Mouse (Mus musculus) bone marrow macrophage, adult 2 months (primary cell): Measurements from ENCODE around the gene Scgb2b27.

ENCODE experiments used
- CTCF ChIP-seq: IDR thresholded peaks from 2 replicates; pipeline ENCODE4 v1.5.1; 2012; ENCODE audit warnings: low read depth, mild to moderate bottlenecking, low read length, moderate library complexity
- POLR2A ChIP-seq: IDR thresholded peaks from 2 replicates; pipeline ENCODE4 v1.6.1; 2012; ENCODE audit warnings: mild to moderate bottlenecking, low read depth, low read length, borderline replicate concordance

DNA sequence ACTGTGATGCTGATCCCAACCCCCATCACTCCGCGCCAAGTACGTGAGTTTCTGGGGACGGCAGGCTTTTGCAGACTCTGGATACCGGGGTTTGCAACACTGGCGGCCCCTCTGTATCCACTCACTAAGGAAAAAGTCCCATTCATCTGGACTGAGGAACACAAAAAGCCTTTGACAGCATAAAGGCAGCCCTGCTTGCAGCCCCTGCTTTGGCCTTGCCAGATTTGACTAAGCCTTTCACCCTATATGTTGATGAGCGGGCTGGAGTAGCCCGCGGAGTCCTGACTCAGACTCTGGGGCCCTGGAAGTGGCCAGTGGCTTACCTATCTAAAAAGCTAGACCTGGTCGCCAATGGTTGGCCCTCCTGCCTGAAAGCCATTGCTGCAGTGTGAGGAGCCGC lies 16.3 kb upstream of the Scgb2b27 start:
- no peak for TF ChIP-seq CTCF
- no peak for TF ChIP-seq POLR2A
